Mouse (Mus musculus) ES-Bruce4 (cell line): ENCODE results near the gene Frmd4a. TPM values are rescaled to one million over a fixed set of nuclear protein-coding genes. Genes with fewer than 3 reads are reported as not detected.
A peak's percentile ranks its signal among the peaks of the same experiment; 100 is the strongest.
"Not testable (repeated sequence)": the region's sequence is repeated elsewhere in the genome, so short reads cannot be mapped to it uniquely, and the experiment has no call there.

Source experiments
- H3K27ac ChIP-seq: 2 replicates; pipeline ENCODE4 v1.5.1; 2012; ENCODE audit warnings: low read length, inconsistent platforms; ENCODE audit not compliant: insufficient read depth
- H3K27me3 ChIP-seq: 2 replicates; pipeline ENCODE4 v1.6.1; 2012; ENCODE audit warnings: mild to moderate bottlenecking, low read length, inconsistent platforms; ENCODE audit not compliant: control insufficient read depth, poor library complexity, insufficient read depth, severe bottlenecking
- H3K36me3 ChIP-seq: 2 replicates; pipeline ENCODE4 v1.6.1; 2012; ENCODE audit warnings: inconsistent platforms, mild to moderate bottlenecking, low read length, moderate library complexity; ENCODE audit not compliant: control insufficient read depth, poor library complexity, insufficient read depth, severe bottlenecking
- H3K4me1 ChIP-seq: one replicate; pipeline ENCODE4 v1.8.1; 2011; ENCODE audit warnings: low read length; ENCODE audit not compliant: control insufficient read depth, insufficient read depth
- H3K4me3 ChIP-seq: 2 replicates; pipeline ENCODE4 v1.5.1; 2011; ENCODE audit warnings: low read depth, mild to moderate bottlenecking, low read length
- H3K9ac ChIP-seq: 2 replicates; pipeline ENCODE4 v1.6.1; 2012; ENCODE audit warnings: low read depth, mild to moderate bottlenecking, inconsistent platforms; ENCODE audit not compliant: poor library complexity, severe bottlenecking
- H3K9me3 ChIP-seq: replicated peaks from 2 replicates; pipeline ENCODE4 v1.6.1; 2012; ENCODE audit warnings: mild to moderate bottlenecking, low read length, inconsistent platforms; ENCODE audit not compliant: control insufficient read depth, poor library complexity, insufficient read depth, severe bottlenecking
- CTCF ChIP-seq: IDR thresholded peaks from one replicate; pipeline ENCODE4 v1.8.1; 2011; ENCODE audit warnings: low read depth, low read length
- EP300 ChIP-seq: IDR thresholded peaks from 2 replicates; pipeline ENCODE4 v1.6.1; 2011; ENCODE audit warnings: low read depth, low read length; ENCODE audit not compliant: insufficient read depth
- POLR2A ChIP-seq: IDR thresholded peaks from one replicate; pipeline ENCODE4 v1.8.1; 2011; ENCODE audit warnings: low read length; ENCODE audit not compliant: insufficient read depth
- polyA plus RNA-seq: library from polyadenylated mRNA; stranded (reverse); fragments of >200 nt; gene quantifications from 2 replicates; pipeline ENCODE4 v1.2.4, GENCODE M21; 2011; ENCODE audit warnings: low read depth; ENCODE audit not compliant: missing spikeins, insufficient read depth, insufficient read length

Frmd4a gene
- polyA plus RNA-seq, 1 experiment = 5.6 TPM

DNA sequence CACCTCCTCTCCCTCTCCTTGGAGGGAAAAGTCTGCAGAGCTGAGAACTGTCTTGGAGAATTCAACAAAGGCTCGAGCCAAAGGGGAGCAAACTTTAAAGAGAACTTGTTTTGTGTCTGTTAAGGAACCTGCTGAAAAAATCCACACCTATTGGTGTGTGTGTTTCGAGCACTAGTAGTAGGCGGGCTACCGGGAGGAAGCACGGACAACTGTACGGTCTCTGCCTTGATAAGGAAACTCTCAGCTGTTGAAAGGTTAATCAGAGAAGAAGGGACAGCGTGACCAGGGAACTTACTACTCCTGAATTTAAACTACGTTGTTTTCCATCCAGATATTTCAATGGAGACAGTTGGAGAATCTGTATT lies 542.3 kb downstream of the Frmd4a start:
- H3K27ac ChIP-seq = peak overlapping the region; percentile 21; the same call in 1 of the 2 replicates
- H3K27me3 ChIP-seq = no peaks in the 10 kb centered on the region
- no peaks in the 10 kb centered on the region for H3K9me3 ChIP-seq
- TF ChIP-seq CTCF = no peak
- TF ChIP-seq EP300 = no peak
- no peak for TF ChIP-seq POLR2A
- no peaks in the 10 kb centered on the region for H3K36me3 ChIP-seq
- H3K4me3 ChIP-seq = peak overlapping the region; percentile 61
- H3K4me1 ChIP-seq = no peaks in the 10 kb centered on the region
- H3K9ac ChIP-seq = peak overlapping the region; percentile 38

DNA sequence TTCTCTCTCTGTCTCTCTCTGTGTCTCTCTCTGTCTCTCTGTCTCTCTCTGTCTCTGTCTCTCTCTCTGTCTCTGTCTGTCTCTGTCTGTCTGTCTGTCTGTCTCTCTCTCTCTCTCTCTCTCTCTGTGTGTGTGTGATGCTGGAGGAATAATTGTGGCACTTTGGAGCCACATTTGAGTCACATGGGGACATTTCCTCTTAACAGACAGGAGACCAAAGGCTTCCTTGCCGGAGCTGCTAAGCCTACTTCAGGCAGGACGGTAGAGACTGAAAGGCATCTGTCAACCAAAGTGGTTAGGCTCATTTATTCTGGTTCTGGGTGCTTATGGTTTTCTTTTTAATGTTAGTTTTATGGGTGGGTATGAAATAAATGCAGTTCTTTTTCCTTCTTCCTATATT lies 543.0 kb downstream of the Frmd4a start:
- not testable (repeated sequence) for H3K27ac ChIP-seq, H3K4me3 ChIP-seq

DNA sequence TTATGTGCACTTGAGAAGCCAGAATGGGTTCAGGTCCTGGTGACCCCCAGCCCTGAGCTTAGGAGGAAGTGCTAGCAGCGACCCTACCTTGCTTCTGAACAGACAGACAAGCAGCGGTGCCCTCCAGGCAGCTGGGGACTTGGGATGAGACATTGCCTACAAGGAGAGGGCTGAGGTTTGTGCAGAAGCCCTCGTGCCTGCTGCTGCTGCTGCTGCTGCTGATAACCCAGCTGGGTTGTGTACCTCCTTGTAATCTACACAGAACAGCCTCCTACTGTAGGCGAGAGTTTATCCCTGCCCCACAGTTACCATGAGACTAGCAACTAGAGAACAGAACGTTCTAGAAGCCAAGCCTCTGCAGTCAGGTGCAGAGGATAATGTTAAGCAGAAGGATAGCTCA lies 543.7 kb downstream of the Frmd4a start:
- H3K36me3 ChIP-seq = no peaks in the 10 kb centered on the region
- H3K9ac ChIP-seq = no peak overlapping the region
- H3K9me3 ChIP-seq = no peaks in the 10 kb centered on the region
- TF ChIP-seq EP300 (no peak), CTCF (no peak), POLR2A (no peak)
- no peak overlapping the region for H3K27ac ChIP-seq
- no peaks in the 10 kb centered on the region for H3K4me1 ChIP-seq
- H3K4me3 ChIP-seq = no peak overlapping the region
- no peaks in the 10 kb centered on the region for H3K27me3 ChIP-seq

More for the DNA sequence above, 543.0 kb downstream of the Frmd4a start:
- H3K9ac ChIP-seq, H3K9me3 ChIP-seq, H3K27me3 ChIP-seq, H3K4me1 ChIP-seq, H3K36me3 ChIP-seq: not testable (repeated sequence)

DNA sequence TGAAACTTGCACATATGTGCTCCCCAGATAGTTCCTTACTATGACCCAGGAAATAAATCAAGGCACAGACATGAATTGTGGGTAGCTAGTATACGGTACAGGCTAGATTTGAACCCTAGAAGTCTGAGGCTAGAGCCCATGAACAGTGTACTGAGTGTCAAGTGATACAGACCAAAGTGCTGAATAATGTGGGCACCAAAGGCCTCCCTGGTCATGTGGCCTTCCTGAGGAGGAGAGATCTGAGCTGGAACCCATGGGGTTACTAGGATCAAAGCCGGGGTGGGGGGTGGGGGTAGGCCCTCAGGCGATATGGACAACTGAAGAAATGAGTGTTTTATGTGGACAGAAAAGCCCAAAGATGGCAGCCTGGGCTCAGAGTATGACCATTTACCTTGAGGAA lies 544.9 kb downstream of the Frmd4a start:
- H3K9ac ChIP-seq = no peak overlapping the region
- H3K4me1 ChIP-seq = no peaks in the 10 kb centered on the region
- no peak overlapping the region for H3K4me3 ChIP-seq
- H3K36me3 ChIP-seq = no peaks in the 10 kb centered on the region
- no peaks in the 10 kb centered on the region for H3K27me3 ChIP-seq
- H3K27ac ChIP-seq = no peak overlapping the region
- no peaks in the 10 kb centered on the region for H3K9me3 ChIP-seq
- TF ChIP-seq EP300 (no peak), CTCF (no peak)

DNA sequence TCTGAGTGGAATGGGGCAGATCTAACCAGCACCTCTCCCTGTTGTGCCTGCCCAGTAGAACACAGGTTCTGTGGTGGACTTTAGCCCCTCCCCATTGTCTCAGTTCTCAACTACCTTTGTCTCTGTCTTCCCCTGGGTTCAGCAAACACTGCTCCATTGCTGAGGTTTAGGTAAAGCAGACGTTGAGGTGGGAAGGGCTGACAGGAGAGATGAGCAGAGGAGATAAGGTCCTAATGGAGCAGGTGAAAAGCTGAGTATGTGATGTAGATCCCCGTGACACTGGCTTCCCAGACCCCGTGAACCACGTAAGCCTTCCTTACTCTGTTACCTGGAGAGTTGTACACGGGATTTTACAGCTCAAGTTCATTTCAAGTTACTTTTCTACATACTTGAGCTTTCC lies 545.3 kb downstream of the Frmd4a start:
- Histone ChIP-seq H3K27me3 (no peaks in the 10 kb centered on the region), H3K36me3 (no peaks in the 10 kb centered on the region), H3K27ac (no peak overlapping the region), H3K4me3 (no peak overlapping the region), H3K9ac (no peak overlapping the region), H3K9me3 (no peaks in the 10 kb centered on the region), H3K4me1 (no peaks in the 10 kb centered on the region)
- TF ChIP-seq CTCF (no peak), POLR2A (no peak), EP300 (no peak)

DNA sequence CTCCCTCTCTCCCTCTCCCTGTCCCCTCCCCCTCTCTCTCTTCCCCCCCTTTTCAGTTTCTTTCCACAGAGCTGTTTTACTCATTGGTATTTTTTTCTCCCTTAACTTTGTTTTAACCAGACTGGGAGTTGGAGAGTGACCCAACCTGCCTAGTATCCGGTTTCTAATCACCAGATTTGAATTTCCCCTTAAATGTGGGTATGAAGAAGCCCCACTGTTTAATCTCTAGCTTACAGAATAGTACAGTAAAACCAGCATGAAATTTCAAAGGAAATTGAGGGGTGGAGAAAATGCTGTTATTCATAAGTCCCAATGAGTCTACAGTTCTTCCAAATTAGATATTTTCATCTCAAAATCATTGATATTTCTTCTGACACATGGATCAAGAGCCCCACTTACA lies 545.8 kb downstream of the Frmd4a start:
- Histone ChIP-seq H3K4me3 (no peak overlapping the region), H3K36me3 (no peaks in the 10 kb centered on the region)

More for the DNA sequence above, 545.8 kb downstream of the Frmd4a start:
- TF ChIP-seq EP300 = no peak
- TF ChIP-seq CTCF = no peak
- no peak for TF ChIP-seq POLR2A
- no peak overlapping the region for H3K27ac ChIP-seq
- no peaks in the 10 kb centered on the region for H3K4me1 ChIP-seq
- no peak overlapping the region for H3K9ac ChIP-seq
- no peaks in the 10 kb centered on the region for H3K9me3 ChIP-seq
- H3K27me3 ChIP-seq = no peaks in the 10 kb centered on the region
